Mouse (Mus musculus) liver, embryonic 13.5 days (tissue): Measurements from ENCODE around the gene Gm49510. TPM values are rescaled to one million over a fixed set of nuclear protein-coding genes. Genes with fewer than 3 reads are reported as not detected.

ENCODE experiments used
- ATAC-seq: fragments of 200-750 bp; cut with Nextera tagmentation; 2 replicates; pipeline ENCODE4 v1.8.0; 2017; ENCODE audit warnings: low read depth, mild to moderate bottlenecking, moderate number of reproducible peaks, moderate library complexity
- DNase-seq: peaks from one replicate; pipeline ENCODE4 v3.0.0; 2022
- H3K27ac ChIP-seq: fragments of 300-500 bp; sonication (generic); 2 replicates; pipeline ENCODE4 v1.5.1; 2015; ENCODE audit warnings: moderate library complexity, mild to moderate bottlenecking, inconsistent platforms
- H3K27me3 ChIP-seq: fragments of 300-500 bp; sonication (generic); 2 replicates; pipeline ENCODE4 v1.6.1; 2015; ENCODE audit warnings: mild to moderate bottlenecking, inconsistent platforms
- H3K36me3 ChIP-seq: fragments of 300-500 bp; sonication (generic); 2 replicates; pipeline ENCODE4 v1.6.1; 2015; ENCODE audit warnings: mild to moderate bottlenecking, inconsistent platforms
- H3K4me1 ChIP-seq: fragments of 300-500 bp; sonication (generic); replicated peaks from 2 replicates; pipeline ENCODE4 v1.6.1; 2015; ENCODE audit warnings: inconsistent platforms
- H3K4me2 ChIP-seq: fragments of 300-500 bp; sonication (generic); 2 replicates; pipeline ENCODE4 v1.6.1; 2015; ENCODE audit warnings: inconsistent platforms, mild to moderate bottlenecking, moderate library complexity
- H3K4me3 ChIP-seq: fragments of 300-500 bp; sonication (generic); replicated peaks from 2 replicates; pipeline ENCODE4 v1.5.1; 2015; ENCODE audit warnings: mild to moderate bottlenecking, inconsistent platforms
- H3K9ac ChIP-seq: fragments of 300-500 bp; sonication (generic); 2 replicates; pipeline ENCODE4 v1.6.1; 2015; ENCODE audit warnings: mild to moderate bottlenecking, inconsistent platforms
- H3K9me3 ChIP-seq: fragments of 300-500 bp; sonication (generic); replicated peaks from 2 replicates; pipeline ENCODE4 v1.6.1; 2016; ENCODE audit warnings: inconsistent platforms
- WGBS: fragments of 180-500 bp; shearing (Covaris S2); methylation state at CpG from one replicate; pipeline ENCODE4 v1.1.7; 2015; ENCODE audit not compliant: insufficient replicate concordance; 5-methylcytosine and 5-hydroxymethylcytosine counted together
- microRNA-seq: library from miRNA; unstranded; fragments of <30 nt; microRNA quantifications from one replicate; pipeline ENCODE4, GENCODE M21; 2016
- polyA plus RNA-seq: library from polyadenylated mRNA; unstranded; fragments of >200 nt; fragmentation: Nextera tagmentation; extraction: Ambion mirVana; gene quantifications from 2 replicates; pipeline ENCODE4 v1.2.1, GENCODE M21; 2015

Gene Gm49510
- polyA plus RNA-seq, 1 experiment from 2014 or later, result 0.16 TPM

- H3K4me2 ChIP-seq, result peak overlapping the region; percentile 65
- DNase-seq (no peak), ATAC-seq (no peak)
- peaks cover 20% of the 10 kb centered on the region for H3K4me1 ChIP-seq
- H3K4me3 ChIP-seq, result peak overlapping the region; percentile 38
- no peak overlapping the region for H3K27ac ChIP-seq
- H3K36me3 ChIP-seq, result no peaks in the 10 kb centered on the region
- H3K9ac ChIP-seq, result peak overlapping the region; percentile 45; the same call in 1 of the 2 replicates
- peaks cover 41% of the 10 kb centered on the region for H3K27me3 ChIP-seq
- 11% methylated on average over 11 of the region's 11 CpGs for WGBS
- no peaks in the 10 kb centered on the region for H3K9me3 ChIP-seq
Measured at GRCm38 (mm10) chr15:78948152-78948725, 48.8 kb downstream of the Gm49510 start.

DNA sequence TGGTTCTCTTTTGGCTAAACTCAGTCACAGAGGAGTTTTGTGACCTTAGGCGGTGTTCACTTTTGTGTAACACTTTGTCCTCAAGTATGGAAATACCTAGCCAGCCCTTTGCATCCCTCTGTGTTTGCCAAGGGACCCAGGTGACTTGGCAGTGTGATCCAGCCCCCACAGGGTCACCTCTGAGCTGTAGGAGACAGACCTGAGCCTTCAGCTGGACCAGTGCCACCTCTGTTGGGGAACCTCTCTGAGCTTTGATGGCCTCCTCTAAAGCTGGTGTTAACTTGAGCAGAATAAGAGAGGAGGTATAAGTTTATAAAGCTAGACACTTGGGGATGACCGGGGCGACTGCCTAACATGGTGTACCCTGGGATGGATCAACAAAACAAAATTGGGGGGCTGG lies 49.4 kb downstream of the Gm49510 start:
- H3K9ac ChIP-seq, result no peak overlapping the region
- H3K36me3 ChIP-seq, result no peaks in the 10 kb centered on the region
- H3K27me3 ChIP-seq, result peaks cover 41% of the 10 kb centered on the region
- H3K4me1 ChIP-seq, result peaks cover 20% of the 10 kb centered on the region
- H3K9me3 ChIP-seq, result no peaks in the 10 kb centered on the region
- no peak for ATAC-seq
- no peak overlapping the region for H3K4me2 ChIP-seq
- no peak for DNase-seq
- H3K27ac ChIP-seq, result no peak overlapping the region
- H3K4me3 ChIP-seq, result no peak overlapping the region
- 87% methylated on average over 3 of the region's 3 CpGs for WGBS

DNA sequence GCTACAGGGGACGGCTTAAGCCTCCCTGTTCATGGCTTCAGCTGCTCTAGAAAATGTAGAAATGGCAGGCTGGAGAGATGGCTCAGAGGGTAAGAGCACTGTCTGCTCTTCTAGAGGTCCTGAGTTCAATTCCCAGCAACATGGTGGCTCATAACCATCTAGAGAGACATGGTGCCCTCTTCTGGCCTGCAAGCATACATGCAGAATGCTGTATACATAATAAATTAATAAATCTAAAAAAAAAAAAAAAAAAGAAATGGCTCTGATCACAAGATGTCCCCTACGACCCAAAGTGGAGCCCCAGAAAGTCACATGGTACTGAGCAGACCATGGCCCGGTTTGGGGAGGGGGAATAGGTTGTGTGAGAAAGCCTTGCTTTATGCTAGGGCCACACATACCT lies 56.2 kb downstream of the Gm49510 start:
- no peak for ATAC-seq
- WGBS, result 44% methylated on average over 3 of the region's 3 CpGs

DNA sequence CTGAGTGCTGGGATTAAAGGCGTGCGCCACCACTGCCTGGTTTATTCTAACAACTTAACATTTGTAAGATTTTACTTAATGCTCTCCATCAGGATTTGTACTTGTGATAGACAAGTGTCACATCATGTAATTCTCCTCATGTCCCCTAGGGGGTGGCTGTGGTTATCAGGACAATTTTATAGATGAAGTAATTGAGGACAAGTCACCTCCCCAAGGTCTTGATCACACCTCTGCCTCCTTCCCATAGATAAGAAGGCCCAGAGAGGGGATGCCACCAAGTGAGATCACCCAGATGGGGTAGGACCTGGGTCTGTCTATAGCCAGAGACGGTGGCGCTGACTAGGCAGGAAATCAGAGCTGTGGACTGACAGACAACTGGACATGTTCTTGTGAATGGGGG lies 56.9 kb downstream of the Gm49510 start:
- Histone ChIP-seq H3K9ac (no peak overlapping the region), H3K4me1 (no peaks in the 10 kb centered on the region), H3K9me3 (no peaks in the 10 kb centered on the region), H3K36me3 (no peaks in the 10 kb centered on the region), H3K27me3 (0 out of 2 replicates have a peak, but pooled peaks cover 3% of the 10 kb centered on the region), H3K27ac (no peak overlapping the region), H3K4me3 (no peak overlapping the region), H3K4me2 (no peak overlapping the region)
- WGBS, result 58% methylated on average over 4 of the region's 4 CpGs
- ATAC-seq (no peak), DNase-seq (no peak)

More for the DNA sequence above, 56.2 kb downstream of the Gm49510 start:
- no peak overlapping the region for H3K9ac ChIP-seq
- no peaks in the 10 kb centered on the region for H3K4me1 ChIP-seq
- no peak overlapping the region for H3K27ac ChIP-seq
- H3K4me3 ChIP-seq, result no peak overlapping the region
- H3K27me3 ChIP-seq, result 0 out of 2 replicates have a peak, but pooled peaks cover 3% of the 10 kb centered on the region
- no peak for DNase-seq
- H3K9me3 ChIP-seq, result no peaks in the 10 kb centered on the region
- H3K36me3 ChIP-seq, result no peaks in the 10 kb centered on the region
- H3K4me2 ChIP-seq, result no peak overlapping the region

GRCm38 (mm10) chr15:78957021-78957420 lies 57.6 kb downstream of the Gm49510 start:
- H3K9ac ChIP-seq, result no peak overlapping the region

GRCm38 (mm10) chr15:78959537-78959936 lies 60.1 kb downstream of the Gm49510 start:
- H3K27ac ChIP-seq, result no peak overlapping the region
- no peaks in the 10 kb centered on the region for H3K9me3 ChIP-seq
- no peak overlapping the region for H3K9ac ChIP-seq
- H3K4me2 ChIP-seq, result no peak overlapping the region
- H3K4me3 ChIP-seq, result no peak overlapping the region
- no peaks in the 10 kb centered on the region for H3K36me3 ChIP-seq
- no peaks in the 10 kb centered on the region for H3K4me1 ChIP-seq
- no peak for DNase-seq
- 0 out of 2 replicates have a peak, but pooled peaks cover 3% of the 10 kb centered on the region for H3K27me3 ChIP-seq
- 76% methylated on average over 11 of the region's 11 CpGs for WGBS
- no peak for ATAC-seq

More at GRCm38 (mm10) chr15:78957021-78957420, 57.6 kb downstream of the Gm49510 start:
- Histone ChIP-seq H3K27me3 (0 out of 2 replicates have a peak, but pooled peaks cover 3% of the 10 kb centered on the region), H3K36me3 (no peaks in the 10 kb centered on the region), H3K27ac (no peak overlapping the region), H3K4me2 (no peak overlapping the region), H3K4me1 (no peaks in the 10 kb centered on the region), H3K4me3 (no peak overlapping the region), H3K9me3 (no peaks in the 10 kb centered on the region)
- DNase-seq, result no peak
- no peak for ATAC-seq
- WGBS, result 49% methylated on average over 15 of the region's 15 CpGs

DNA sequence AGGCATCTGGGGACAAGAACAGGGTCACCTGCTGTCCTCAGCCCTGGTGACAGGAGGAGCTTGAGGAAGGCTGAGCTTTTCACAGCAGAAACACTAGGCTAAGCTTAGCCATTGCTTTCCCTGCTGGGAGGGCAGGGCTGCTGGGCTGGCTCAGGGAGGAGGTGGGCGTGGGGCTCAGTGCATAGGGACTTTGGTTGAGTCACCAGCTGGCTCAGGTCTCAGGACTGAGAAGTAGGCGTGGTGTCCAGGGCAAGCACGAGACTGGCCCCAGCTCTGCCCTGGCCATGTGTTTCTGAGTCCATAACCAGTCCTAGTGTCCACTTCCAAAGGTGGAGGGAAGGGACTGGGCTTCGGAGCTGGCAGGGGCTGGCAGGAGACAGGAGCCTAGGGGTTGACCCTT lies 60.6 kb downstream of the Gm49510 start:
- ATAC-seq (no peak), DNase-seq (no peak)
- H3K9me3 ChIP-seq, result no peaks in the 10 kb centered on the region
- H3K4me2 ChIP-seq, result no peak overlapping the region
- H3K4me3 ChIP-seq, result no peak overlapping the region
- 50% methylated on average over 4 of the region's 4 CpGs for WGBS
- no peaks in the 10 kb centered on the region for H3K36me3 ChIP-seq
- H3K27ac ChIP-seq, result no peak overlapping the region
- no peaks in the 10 kb centered on the region for H3K4me1 ChIP-seq
- H3K27me3 ChIP-seq, result 0 out of 2 replicates have a peak, but pooled peaks cover 3% of the 10 kb centered on the region
- H3K9ac ChIP-seq, result no peak overlapping the region

DNA sequence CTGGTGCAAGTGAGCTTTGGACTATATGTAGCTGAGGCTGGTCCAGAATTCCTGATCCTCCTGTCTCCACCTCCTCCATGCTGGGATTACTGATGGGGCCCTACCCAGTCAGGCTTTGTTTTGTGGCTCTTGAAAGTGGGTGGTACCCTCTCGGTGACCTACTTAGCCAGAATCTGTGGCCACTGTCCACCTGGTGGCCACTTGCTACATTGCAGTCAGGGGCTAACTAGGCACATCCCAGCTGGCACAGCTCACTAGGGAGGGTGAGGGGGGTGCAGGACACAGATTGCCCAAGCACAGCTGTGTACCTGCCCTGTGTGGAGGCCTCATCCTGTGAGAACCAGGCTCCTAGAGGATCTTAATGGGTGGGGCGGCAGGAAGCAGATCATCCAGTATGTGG lies 63.4 kb downstream of the Gm49510 start:
- 32% methylated on average over 2 of the region's 2 CpGs for WGBS
- DNase-seq (no peak), ATAC-seq (peak; percentile 20; the same call in 1 of the 2 replicates)
- Histone ChIP-seq H3K27me3 (0 out of 2 replicates have a peak, but pooled peaks cover 2% of the 10 kb centered on the region), H3K9ac (no peak overlapping the region), H3K4me1 (no peaks in the 10 kb centered on the region), H3K4me3 (no peak overlapping the region), H3K27ac (no peak overlapping the region), H3K9me3 (no peaks in the 10 kb centered on the region), H3K36me3 (no peaks in the 10 kb centered on the region), H3K4me2 (no peak overlapping the region)

Small RNAs within 50 kb of the gene (microRNA-seq; reads per million reads assigned to microRNA genes)
- not detected for gene Mir6955

Other genes with a start within 250 kb of the Gm49510 start
- 0.01 TPM in 1 of 2 replicates, not detected in the other for gene Elfn2, start 180.9 kb upstream of the Gm49510 start, polyA plus RNA-seq
- gene Mfng, start 126.2 kb upstream of the Gm49510 start, polyA plus RNA-seq, result 7.0 and 7.2 TPM in 2 replicates
- 1.1 and 1.3 TPM in 2 replicates for gene Card10, start 96.6 kb upstream of the Gm49510 start, polyA plus RNA-seq
- 9.5 and 10.8 TPM in 2 replicates for gene Cdc42ep1, start 57.0 kb upstream of the Gm49510 start, polyA plus RNA-seq
- gene Lgals2, start 44.1 kb upstream of the Gm49510 start, polyA plus RNA-seq, result 10.0 and 13.7 TPM in 2 replicates
- gene Gga1, start 22.5 kb upstream of the Gm49510 start, polyA plus RNA-seq, result 20.7 and 23.7 TPM in 2 replicates
- 17.7 and 22.2 TPM in 2 replicates for gene Sh3bp1, start 101 bp downstream of the Gm49510 start, polyA plus RNA-seq
- gene Pdxp, start 14.3 kb downstream of the Gm49510 start, polyA plus RNA-seq, result 6.9 and 7.4 TPM in 2 replicates
- 683 and 710 TPM in 2 replicates for gene Lgals1, start 27.1 kb downstream of the Gm49510 start, polyA plus RNA-seq
- gene Nol12, start 35.3 kb downstream of the Gm49510 start, polyA plus RNA-seq, result 45.6 and 48.9 TPM in 2 replicates
- gene Triobp, start 48.1 kb downstream of the Gm49510 start, polyA plus RNA-seq, result 12.9 and 18.8 TPM in 2 replicates
- gene H1f0, start 128.8 kb downstream of the Gm49510 start, polyA plus RNA-seq, result 85.3 and 101 TPM in 2 replicates
- 0.13 and 0.20 TPM in 2 replicates for gene Galr3, start 142.2 kb downstream of the Gm49510 start, polyA plus RNA-seq
- gene Ankrd54, start 163.2 kb downstream of the Gm49510 start, polyA plus RNA-seq, result 47.9 and 49.6 TPM in 2 replicates
- gene Eif3l, start 175.5 kb downstream of the Gm49510 start, polyA plus RNA-seq, result 171 and 185 TPM in 2 replicates
- gene Micall1, start 209.2 kb downstream of the Gm49510 start, polyA plus RNA-seq, result 1.0 and 1.2 TPM in 2 replicates
- gene Polr2f, start 241.3 kb downstream of the Gm49510 start, polyA plus RNA-seq, result 233 and 235 TPM in 2 replicates
- 0.61 and 0.74 TPM in 2 replicates for gene 1700088E04Rik, start 241.6 kb downstream of the Gm49510 start, polyA plus RNA-seq